Mouse (Mus musculus) midbrain, embryonic 10.5 days (tissue): ENCODE measurements around the gene Rad51b. TPM values are rescaled to one million over a fixed set of nuclear protein-coding genes. Genes with fewer than 3 reads are reported as not detected.

Experiments
- DNase-seq: peaks from one replicate; pipeline ENCODE4 v3.0.0-alpha.2; 2017; ENCODE audit warnings: low spot score
- H3K27ac ChIP-seq: fragments of 300-500 bp; sonication (generic); replicated peaks from 2 replicates; pipeline ENCODE4 v1.5.1; 2016; ENCODE audit warnings: mild to moderate bottlenecking
- H3K27me3 ChIP-seq: fragments of 300-500 bp; sonication (generic); 2 replicates; pipeline ENCODE4 v1.6.1; 2016; ENCODE audit warnings: low read depth, mild to moderate bottlenecking; ENCODE audit not compliant: poor library complexity, severe bottlenecking
- H3K36me3 ChIP-seq: fragments of 300-500 bp; sonication (generic); 2 replicates; pipeline ENCODE4 v1.6.1; 2016; ENCODE audit warnings: mild to moderate bottlenecking, moderate library complexity
- H3K4me1 ChIP-seq: fragments of 300-500 bp; sonication (generic); 2 replicates; pipeline ENCODE4 v1.6.1; 2016
- H3K4me3 ChIP-seq: fragments of 300-500 bp; sonication (generic); 2 replicates; pipeline ENCODE4 v1.5.1; 2016; ENCODE audit warnings: mild to moderate bottlenecking, moderate library complexity
- H3K9me3 ChIP-seq: fragments of 300-500 bp; sonication (generic); replicated peaks from 2 replicates; pipeline ENCODE4 v1.6.1; 2016; ENCODE audit warnings: mild to moderate bottlenecking
- WGBS: fragments of 180-500 bp; shearing (Covaris S2); methylation state at CpG from one replicate; pipeline ENCODE4 v1.1.7; 2016; 5-methylcytosine and 5-hydroxymethylcytosine counted together
- polyA plus RNA-seq: library from polyadenylated mRNA; unstranded; fragments of >200 nt; fragmentation: Nextera tagmentation; extraction: Ambion mirVana; gene quantifications from 2 replicates; pipeline ENCODE4 v1.2.1, GENCODE M21; 2016

Rad51b gene
- polyA plus RNA-seq, 1 experiment from 2014 or later = 7.8 TPM

- DNase-seq = no peak
- 44% methylated on average over 7 of the region's 7 CpGs for WGBS
- Histone ChIP-seq H3K4me1 (peaks cover 50% of the 10 kb centered on the region), H3K27me3 (no peaks in the 10 kb centered on the region), H3K27ac (peak overlapping the region; percentile 58; the same call in 1 of the 2 replicates), H3K36me3 (no peaks in the 10 kb centered on the region), H3K4me3 (no peak overlapping the region), H3K9me3 (no peaks in the 10 kb centered on the region)
Observed at GRCm38 (mm10) chr12:79433724-79434442, 136.8 kb downstream of the Rad51b start.

- DNase-seq = no peak
- Histone ChIP-seq H3K4me3 (no peak overlapping the region), H3K9me3 (no peaks in the 10 kb centered on the region), H3K36me3 (no peaks in the 10 kb centered on the region), H3K27me3 (no peaks in the 10 kb centered on the region), H3K4me1 (peaks cover 41% of the 10 kb centered on the region), H3K27ac (peak overlapping the region; percentile 49; the same call in 1 of the 2 replicates)
- 80% methylated on average over 3 of the region's 3 CpGs for WGBS
Observed at GRCm38 (mm10) chr12:79435474-79435873, 138.4 kb downstream of the Rad51b start.

- H3K27me3 ChIP-seq = no peaks in the 10 kb centered on the region
- H3K4me3 ChIP-seq = no peak overlapping the region
- 69% methylated on average over 8 of the region's 8 CpGs for WGBS
- no peaks in the 10 kb centered on the region for H3K9me3 ChIP-seq
- no peak for DNase-seq
- H3K36me3 ChIP-seq = no peaks in the 10 kb centered on the region
- no peak overlapping the region; the same call in 1 of the 2 replicates for H3K27ac ChIP-seq
- H3K4me1 ChIP-seq = peaks cover 41% of the 10 kb centered on the region
Observed at GRCm38 (mm10) chr12:79436035-79436434, 139.0 kb downstream of the Rad51b start.

GRCm38 (mm10) chr12:79436892-79437291 lies 139.8 kb downstream of the Rad51b start:
- Histone ChIP-seq H3K36me3 (no peaks in the 10 kb centered on the region), H3K27me3 (no peaks in the 10 kb centered on the region), H3K27ac (no peak overlapping the region), H3K9me3 (no peaks in the 10 kb centered on the region), H3K4me3 (no peak overlapping the region), H3K4me1 (peaks cover 44% of the 10 kb centered on the region)
- WGBS = 79% methylated on average over 4 of the region's 4 CpGs
- no peak for DNase-seq

GRCm38 (mm10) chr12:79437572-79437971 lies 140.5 kb downstream of the Rad51b start:
- no peaks in the 10 kb centered on the region for H3K9me3 ChIP-seq
- DNase-seq = no peak
- peaks cover 44% of the 10 kb centered on the region for H3K4me1 ChIP-seq
- H3K27me3 ChIP-seq = no peaks in the 10 kb centered on the region
- 88% methylated on average over 3 of the region's 3 CpGs for WGBS
- H3K4me3 ChIP-seq = no peak overlapping the region
- no peak overlapping the region for H3K27ac ChIP-seq
- no peaks in the 10 kb centered on the region for H3K36me3 ChIP-seq

GRCm38 (mm10) chr12:79439961-79440360 lies 142.9 kb downstream of the Rad51b start:
- H3K9me3 ChIP-seq = no peaks in the 10 kb centered on the region
- no peak overlapping the region for H3K27ac ChIP-seq
- H3K4me1 ChIP-seq = peaks cover 27% of the 10 kb centered on the region
- WGBS = 97% methylated on average over 6 of the region's 6 CpGs
- no peaks in the 10 kb centered on the region for H3K36me3 ChIP-seq
- DNase-seq = no peak
- no peaks in the 10 kb centered on the region for H3K27me3 ChIP-seq
- no peak overlapping the region for H3K4me3 ChIP-seq

GRCm38 (mm10) chr12:79441210-79442005 lies 144.3 kb downstream of the Rad51b start:
- H3K27me3 ChIP-seq = no peaks in the 10 kb centered on the region
- H3K9me3 ChIP-seq = no peaks in the 10 kb centered on the region
- H3K4me1 ChIP-seq = peaks cover 13% of the 10 kb centered on the region
- no peak for DNase-seq
- H3K36me3 ChIP-seq = no peaks in the 10 kb centered on the region
- no peak overlapping the region for H3K27ac ChIP-seq
- no peak overlapping the region for H3K4me3 ChIP-seq
- WGBS = 77% methylated on average over 12 of the region's 12 CpGs

- Histone ChIP-seq H3K27me3 (no peaks in the 10 kb centered on the region), H3K9me3 (no peaks in the 10 kb centered on the region), H3K36me3 (no peaks in the 10 kb centered on the region), H3K4me3 (no peak overlapping the region), H3K4me1 (peaks cover 8% of the 10 kb centered on the region; the same call in 1 of the 2 replicates), H3K27ac (no peak overlapping the region)
- WGBS = 83% methylated on average over 7 of the region's 7 CpGs
- no peak for DNase-seq
Observed at GRCm38 (mm10) chr12:79442126-79442525, 145.0 kb downstream of the Rad51b start.

- Histone ChIP-seq H3K9me3 (no peaks in the 10 kb centered on the region), H3K4me3 (no peak overlapping the region), H3K27me3 (no peaks in the 10 kb centered on the region), H3K36me3 (no peaks in the 10 kb centered on the region), H3K4me1 (peaks cover 8% of the 10 kb centered on the region; the same call in 1 of the 2 replicates), H3K27ac (no peak overlapping the region)
- 77% methylated on average over 6 of the region's 6 CpGs for WGBS
- DNase-seq = no peak
Observed at GRCm38 (mm10) chr12:79442836-79443390, 145.8 kb downstream of the Rad51b start.

GRCm38 (mm10) chr12:79444646-79445045 lies 147.6 kb downstream of the Rad51b start:
- Histone ChIP-seq H3K27ac (no peak overlapping the region), H3K27me3 (no peaks in the 10 kb centered on the region), H3K36me3 (no peaks in the 10 kb centered on the region), H3K4me1 (peaks cover 9% of the 10 kb centered on the region; the same call in 1 of the 2 replicates), H3K4me3 (no peak overlapping the region), H3K9me3 (no peaks in the 10 kb centered on the region)
- no peak for DNase-seq
- 78% methylated on average over 2 of the region's 2 CpGs for WGBS

GRCm38 (mm10) chr12:79447039-79447438 lies 150.0 kb downstream of the Rad51b start:
- 79% methylated on average over 3 of the region's 3 CpGs for WGBS
- H3K36me3 ChIP-seq = no peaks in the 10 kb centered on the region

GRCm38 (mm10) chr12:79449817-79450411 lies 152.8 kb downstream of the Rad51b start:
- no peak overlapping the region for H3K4me3 ChIP-seq
- H3K36me3 ChIP-seq = no peaks in the 10 kb centered on the region
- no peaks in the 10 kb centered on the region for H3K9me3 ChIP-seq
- 91% methylated on average over 8 of the region's 8 CpGs for WGBS
- DNase-seq = no peak
- H3K27me3 ChIP-seq = no peaks in the 10 kb centered on the region
- 0 out of 2 replicates have a peak, but pooled peaks cover 2% of the 10 kb centered on the region for H3K4me1 ChIP-seq
- no peak overlapping the region for H3K27ac ChIP-seq

More at GRCm38 (mm10) chr12:79447039-79447438, 150.0 kb downstream of the Rad51b start:
- Histone ChIP-seq H3K4me1 (peaks cover 7% of the 10 kb centered on the region; the same call in 1 of the 2 replicates), H3K27me3 (no peaks in the 10 kb centered on the region), H3K9me3 (no peaks in the 10 kb centered on the region), H3K27ac (no peak overlapping the region), H3K4me3 (no peak overlapping the region)
- no peak for DNase-seq
